Mouse (Mus musculus) stomach, postnatal 0 days (tissue): ENCODE data around the gene Eras. TPM values are rescaled to one million over a fixed set of nuclear protein-coding genes. Genes with fewer than 3 reads are reported as not detected.

ENCODE experiments used
- ATAC-seq: fragments of 200-750 bp; cut with Nextera tagmentation; 2 replicates; pipeline ENCODE4 v1.8.0; 2017; ENCODE audit not compliant: low FRiP score, low TSS enrichment
- DNase-seq: peaks from one replicate; pipeline ENCODE4 v3.0.0-alpha.2; 2016; ENCODE audit warnings: low spot score
- H3K27ac ChIP-seq: fragments of 300-500 bp; sonication (generic); replicated peaks from 2 replicates; pipeline ENCODE4 v1.5.1; 2014; ENCODE audit warnings: mild to moderate bottlenecking, control low read depth
- H3K27me3 ChIP-seq: fragments of 300-500 bp; sonication (generic); 2 replicates; pipeline ENCODE4 v1.6.1; 2014; ENCODE audit warnings: low read length; ENCODE audit not compliant: control insufficient read depth, insufficient read depth
- H3K36me3 ChIP-seq: fragments of 300-500 bp; sonication (generic); 2 replicates; pipeline ENCODE4 v1.6.1; 2014; ENCODE audit warnings: low read length, mixed read lengths; ENCODE audit not compliant: control insufficient read depth, insufficient read depth
- H3K4me1 ChIP-seq: fragments of 300-500 bp; sonication (generic); replicated peaks from 2 replicates; pipeline ENCODE4 v1.6.1; 2014; ENCODE audit warnings: antibody characterized with exemption; ENCODE audit not compliant: control insufficient read depth, insufficient read depth
- H3K4me2 ChIP-seq: fragments of 300-500 bp; sonication (generic); replicated peaks from 2 replicates; pipeline ENCODE4 v1.6.1; 2014; ENCODE audit warnings: low read depth, mild to moderate bottlenecking, control low read depth, moderate library complexity
- H3K4me3 ChIP-seq: fragments of 300-500 bp; sonication (generic); 2 replicates; pipeline ENCODE4 v1.5.1; 2014; ENCODE audit warnings: low read depth, low read length, control low read depth
- H3K9ac ChIP-seq: fragments of 300-500 bp; sonication (generic); 2 replicates; pipeline ENCODE4 v1.6.1; 2014; ENCODE audit warnings: mild to moderate bottlenecking, low read length, control low read depth, mixed read lengths
- H3K9me3 ChIP-seq: fragments of 300-500 bp; sonication (generic); 2 replicates; pipeline ENCODE4 v1.6.1; 2016; ENCODE audit warnings: low read length; ENCODE audit not compliant: control insufficient read depth
- CTCF ChIP-seq: IDR thresholded peaks from 2 replicates; pipeline ENCODE4 v1.5.1; 2016; ENCODE audit warnings: antibody characterized with exemption, low read depth, mild to moderate bottlenecking, moderate library complexity
- EP300 ChIP-seq: optimal IDR thresholded peaks from 2 replicates; pipeline ENCODE3; 2016; ENCODE audit warnings: antibody characterized with exemption
- WGBS: fragments of 180-500 bp; shearing (Covaris S2); extraction: QIAGEN DNeasy Blood & Tissue Kit; methylation state at CpG from one replicate; pipeline ENCODE4 v1.1.7; 2014; 5-methylcytosine and 5-hydroxymethylcytosine counted together
- polyA plus RNA-seq: library from polyadenylated mRNA; unstranded; fragments of >200 nt; fragmentation: Nextera tagmentation; extraction: Ambion mirVana; gene quantifications from 2 replicates; pipeline ENCODE4 v1.2.1, GENCODE M21; 2015

Gene Eras
- polyA plus RNA-seq, 1 experiment from 2014 or later: not detected

DNA sequence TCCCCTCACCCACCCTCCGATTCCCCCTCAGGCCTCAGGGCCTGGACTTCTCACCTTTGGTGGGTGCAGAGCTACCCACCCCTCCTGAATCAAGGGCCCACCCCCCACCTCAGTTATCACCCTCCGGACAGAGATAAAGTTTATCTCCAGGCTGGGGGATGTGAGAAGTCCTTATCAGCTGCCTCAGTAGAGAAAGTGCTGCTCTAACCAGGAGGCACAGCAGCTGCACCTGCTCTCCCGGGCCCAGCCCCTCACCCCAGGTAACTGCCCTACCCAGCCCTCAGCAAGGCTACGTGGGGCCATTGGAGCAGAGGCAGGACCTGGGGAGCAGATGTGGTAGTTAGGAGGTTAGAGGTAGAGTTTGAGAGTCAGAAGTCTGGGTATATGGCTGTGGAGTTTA is 37.8 kb upstream of the Eras start:
- Histone ChIP-seq H3K9ac (no peak overlapping the region), H3K9me3 (no peaks in the 10 kb centered on the region), H3K4me1 (no peaks in the 10 kb centered on the region), H3K36me3 (no peaks in the 10 kb centered on the region), H3K27ac (no peak overlapping the region), H3K4me3 (no peak overlapping the region), H3K27me3 (no peaks in the 10 kb centered on the region), H3K4me2 (no peak overlapping the region)
- DNase-seq: no peak
- WGBS: 55% methylated on average over 4 of the region's 4 CpGs
- no peak for ATAC-seq
- no peak for TF ChIP-seq CTCF
- no peak for TF ChIP-seq EP300

DNA sequence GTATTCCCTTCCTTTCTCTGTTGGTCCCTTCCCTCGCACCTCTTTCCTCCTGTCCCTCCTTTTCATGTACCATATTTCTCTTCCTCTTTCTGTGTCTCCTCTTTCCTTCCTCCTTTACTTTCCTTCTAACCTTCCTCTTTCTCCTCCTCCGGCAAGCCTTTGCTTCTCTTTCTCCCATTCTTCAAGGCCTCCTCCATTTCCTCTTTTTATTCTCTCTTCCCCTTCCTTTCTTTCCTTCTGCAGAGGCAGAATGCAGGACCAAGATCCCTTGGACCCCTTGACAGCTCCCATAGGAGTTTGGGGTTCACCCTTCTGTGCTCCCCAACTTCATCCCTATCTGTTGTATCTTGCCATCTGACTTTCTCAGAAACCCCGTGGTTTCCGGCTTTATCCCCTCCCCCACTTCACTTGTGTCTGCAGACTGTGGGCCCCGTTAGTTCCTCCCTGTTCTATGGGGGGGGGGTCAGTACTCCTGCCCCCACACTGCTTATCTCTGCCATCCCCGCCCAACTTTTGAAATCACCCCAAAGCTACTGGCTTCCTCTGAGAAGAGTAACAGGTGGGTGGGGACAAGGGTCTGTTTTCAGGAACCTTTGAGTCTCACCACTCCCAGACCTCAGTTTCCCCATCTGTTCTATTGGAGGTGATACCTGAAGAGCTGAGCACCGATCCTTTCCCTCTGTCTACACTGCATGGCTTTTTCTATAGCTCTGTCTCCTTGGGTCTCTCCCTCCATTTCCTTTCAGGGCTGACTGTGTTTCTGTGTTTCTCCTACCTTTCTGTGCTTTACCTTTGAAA is 35.6 kb upstream of the Eras start:
- WGBS: 64% methylated on average over 7 of the region's 7 CpGs
- H3K9me3 ChIP-seq: no peaks in the 10 kb centered on the region
- H3K4me2 ChIP-seq: no peak overlapping the region
- TF ChIP-seq EP300 (no peak), CTCF (no peak)
- no peaks in the 10 kb centered on the region for H3K36me3 ChIP-seq
- H3K4me3 ChIP-seq: no peak overlapping the region
- no peak for DNase-seq
- ATAC-seq: no peak
- no peaks in the 10 kb centered on the region for H3K4me1 ChIP-seq
- H3K9ac ChIP-seq: no peak overlapping the region
- no peak overlapping the region for H3K27ac ChIP-seq
- no peaks in the 10 kb centered on the region for H3K27me3 ChIP-seq

DNA sequence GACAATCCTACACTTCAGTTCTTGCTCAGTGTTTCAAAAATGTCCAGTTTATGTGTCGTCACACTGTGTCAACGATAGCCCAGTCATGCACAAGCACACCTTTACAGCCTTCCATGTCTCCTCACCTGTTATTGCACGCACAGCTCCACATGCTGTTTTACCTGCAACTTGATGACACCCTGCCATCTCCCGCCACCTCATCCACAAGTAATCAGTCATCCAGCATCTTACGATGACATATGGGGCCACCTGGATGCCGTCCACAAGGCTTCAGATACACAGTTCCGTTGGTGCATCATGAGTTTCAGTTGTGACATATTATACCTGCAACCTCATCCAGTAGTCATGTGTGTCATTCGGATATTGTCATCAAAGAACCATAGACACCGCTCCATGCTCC is 30.5 kb upstream of the Eras start:
- DNase-seq (no peak), ATAC-seq (no peak)
- no peaks in the 10 kb centered on the region for H3K27me3 ChIP-seq
- H3K4me3 ChIP-seq: no peak overlapping the region
- WGBS: 88% methylated on average over 9 of the region's 9 CpGs
- TF ChIP-seq CTCF (no peak), EP300 (no peak)
- no peak overlapping the region for H3K27ac ChIP-seq
- no peaks in the 10 kb centered on the region for H3K36me3 ChIP-seq
- no peak overlapping the region for H3K9ac ChIP-seq
- no peak overlapping the region for H3K4me2 ChIP-seq
- H3K4me1 ChIP-seq: no peaks in the 10 kb centered on the region
- H3K9me3 ChIP-seq: no peaks in the 10 kb centered on the region

DNA sequence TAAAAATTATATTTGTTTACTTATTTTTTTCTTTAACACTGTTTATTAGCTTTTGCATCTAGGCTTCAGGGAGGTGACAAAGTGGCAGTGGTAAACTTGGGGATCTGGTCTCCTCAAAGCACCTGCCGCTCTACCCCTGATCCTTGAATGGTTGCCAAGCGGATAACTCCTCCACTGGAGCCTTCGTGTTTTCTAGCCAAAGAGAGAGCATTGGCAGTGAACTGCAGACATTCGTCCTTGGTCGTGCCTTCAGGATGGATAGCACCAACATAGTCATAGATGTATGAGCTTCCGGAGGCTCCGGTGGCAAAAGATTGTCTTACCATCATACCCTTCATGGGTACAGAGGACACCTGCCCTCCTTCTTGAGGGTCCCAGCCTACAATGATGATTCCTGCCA is 21.7 kb upstream of the Eras start:
- no peak for DNase-seq
- Histone ChIP-seq H3K4me3 (no peak overlapping the region), H3K27me3 (no peaks in the 10 kb centered on the region), H3K4me1 (no peaks in the 10 kb centered on the region), H3K27ac (no peak overlapping the region), H3K9me3 (no peaks in the 10 kb centered on the region), H3K36me3 (no peaks in the 10 kb centered on the region), H3K9ac (no peak overlapping the region), H3K4me2 (no peak overlapping the region)
- TF ChIP-seq CTCF (no peak), EP300 (no peak)
- ATAC-seq: no peak
- 84% methylated on average over 7 of the region's 7 CpGs for WGBS

DNA sequence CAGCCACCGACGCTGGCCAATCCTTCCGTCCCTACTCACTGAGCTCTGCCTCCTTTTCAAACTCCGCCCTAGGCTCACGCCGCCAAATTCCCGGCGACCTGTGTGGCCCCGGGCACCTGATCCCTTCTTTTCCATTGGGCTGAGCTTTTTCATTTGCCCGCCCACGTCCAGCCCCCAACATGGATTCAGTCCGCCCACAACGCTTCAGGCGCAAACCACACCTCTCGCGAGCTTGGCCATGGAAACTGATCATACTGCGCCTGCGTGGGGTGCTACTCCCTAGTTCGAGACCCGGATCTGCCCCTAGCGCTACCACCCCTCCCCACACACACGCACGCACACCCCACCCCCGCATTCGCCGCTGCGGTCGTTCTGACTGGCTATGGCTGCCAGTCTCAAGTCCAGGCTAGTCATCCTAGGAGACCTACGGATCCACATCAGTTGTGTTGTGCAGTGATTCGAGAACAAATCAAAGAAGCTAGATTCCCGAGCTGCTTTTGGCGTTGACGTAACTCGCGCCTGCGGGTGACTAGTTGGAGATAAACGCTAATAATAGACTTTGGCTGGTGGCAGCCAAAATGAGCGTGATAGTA is 19.6 kb upstream of the Eras start:
- 15% methylated on average over 38 of the region's 38 CpGs for WGBS
- H3K4me2 ChIP-seq: peak overlapping the region; percentile 47
- no peaks in the 10 kb centered on the region for H3K27me3 ChIP-seq
- peak; percentile 99 for ATAC-seq
- peak; percentile 93 for DNase-seq
- H3K36me3 ChIP-seq: no peaks in the 10 kb centered on the region
- TF ChIP-seq CTCF (no peak), EP300 (no peak)
- H3K9me3 ChIP-seq: no peaks in the 10 kb centered on the region
- peak overlapping the region; percentile 51 for H3K9ac ChIP-seq
- H3K4me3 ChIP-seq: peak overlapping the region; percentile 44
- no peaks in the 10 kb centered on the region for H3K4me1 ChIP-seq
- 0 out of 2 replicates have a peak overlapping the region, but pooled peaks have one; percentile 18 for H3K27ac ChIP-seq
